Mouse (Mus musculus): Measurements from ENCODE around the gene Gkap1. TPM values are rescaled to one million over a fixed set of nuclear protein-coding genes. Genes with fewer than 3 reads are reported as not detected.

The Gkap1 gene
- 29.1 TPM for polyA plus RNA-seq (2014; fragmentation: Illumina TruSeq; extraction: RNeasy Lipid Tissue Mini Kit (QIAGEN cat#74804); ENCODE audit: low replicate concordance)

GRCm38 (mm10) chr13:58275599-58275998, at the start of gene Gkap1:
TSS of gene Gkap1 (minus strand) at chr13:58275699.

GRCm38 (mm10) chr13:58215592-58216341, 59.7 kb downstream of the Gkap1 start, which contains the start of gene Ubqln1:
TSS of gene Ubqln1 (minus strand) at chr13:58215653.

Other genes with a start within 250 kb of the Gkap1 start
- gene Klhl3, start 162.1 kb downstream of the Gkap1 start, polyA plus RNA-seq (2014; fragmentation: Illumina TruSeq; extraction: RNeasy Lipid Tissue Mini Kit (QIAGEN cat#74804); ENCODE audit: low replicate concordance): 0.19 TPM
- gene Hnrnpa0, start 147.1 kb downstream of the Gkap1 start, polyA plus RNA-seq (2014; fragmentation: Illumina TruSeq; extraction: RNeasy Lipid Tissue Mini Kit (QIAGEN cat#74804); ENCODE audit: low replicate concordance): 86.3 TPM
- gene Idnk, start 118.0 kb downstream of the Gkap1 start, polyA plus RNA-seq (2014; fragmentation: Illumina TruSeq; extraction: RNeasy Lipid Tissue Mini Kit (QIAGEN cat#74804); ENCODE audit: low replicate concordance): 9.4 TPM
- gene Ubqln1, start 60.0 kb downstream of the Gkap1 start, polyA plus RNA-seq (2014; fragmentation: Illumina TruSeq; extraction: RNeasy Lipid Tissue Mini Kit (QIAGEN cat#74804); ENCODE audit: low replicate concordance): 188 TPM
- 2.0 TPM for gene Kif27, start 83.4 kb upstream of the Gkap1 start, polyA plus RNA-seq (2014; fragmentation: Illumina TruSeq; extraction: RNeasy Lipid Tissue Mini Kit (QIAGEN cat#74804); ENCODE audit: low replicate concordance)
- gene 2210016F16Rik, start 109.5 kb upstream of the Gkap1 start, polyA plus RNA-seq (2014; fragmentation: Illumina TruSeq; extraction: RNeasy Lipid Tissue Mini Kit (QIAGEN cat#74804); ENCODE audit: low replicate concordance): 67.1 TPM
- 76.5 TPM for gene Rmi1, start 126.5 kb upstream of the Gkap1 start, polyA plus RNA-seq (2014; fragmentation: Illumina TruSeq; extraction: RNeasy Lipid Tissue Mini Kit (QIAGEN cat#74804); ENCODE audit: low replicate concordance)
- 1,748 TPM for gene Hnrnpk, start 127.6 kb upstream of the Gkap1 start, polyA plus RNA-seq (2014; fragmentation: Illumina TruSeq; extraction: RNeasy Lipid Tissue Mini Kit (QIAGEN cat#74804); ENCODE audit: low replicate concordance)

All from small intestine, adult 10 weeks (tissue).